In genomic region chrX:20816974-20817373, GRCm38 (mm10) we compare ENCODE assay signal across 8 mouse cellular contexts. TPM values are rescaled to one million over a fixed set of nuclear protein-coding genes. Genes with fewer than 3 reads are reported as not detected.
DNase-seq lines count a peak whose midpoint lies in the region; ATAC-seq and TF ChIP-seq lines count a peak whose summit lies in the region.

No protein-coding gene starts in this region.

- no peaks in the 10 kb centered on the region for H3K9me3 ChIP-seq in intestine, embryonic 16.5 days (ENCODE audit: control insufficient read depth, low read length)
- no peaks in the 10 kb centered on the region for H3K9me3 ChIP-seq in hindbrain, embryonic 13.5 days

- no peak overlapping the region for H3K4me2 ChIP-seq in intestine, embryonic 16.5 days (ENCODE audit: low read depth, low read length)
- no peak overlapping the region for H3K4me2 ChIP-seq in hindbrain, embryonic 13.5 days

- no peak overlapping the region for H3K9ac ChIP-seq in intestine, embryonic 16.5 days (ENCODE audit: low read depth, low read length)
- H3K9ac ChIP-seq in hindbrain, embryonic 13.5 days = no peak overlapping the region

- no peak for TF ChIP-seq CTCF in embryonic fibroblast, embryonic 13.5 days (IDR thresholded peaks at IDR 0.05; ENCODE audit: borderline replicate concordance, insufficient read depth, low read length)

- 75% methylated on average over 6 of the region's 6 CpGs for WGBS in intestine, embryonic 16.5 days
- 77% methylated on average over 6 of the region's 6 CpGs for WGBS in hindbrain, embryonic 13.5 days

- H3K27me3 ChIP-seq in intestine, embryonic 16.5 days (replicated peaks; ENCODE audit: control insufficient read depth, insufficient read depth, low read length) = no peaks in the 10 kb centered on the region
- H3K27me3 ChIP-seq in hindbrain, embryonic 13.5 days = no peaks in the 10 kb centered on the region

- H3K4me3 ChIP-seq in embryonic fibroblast, embryonic 13.5 days (ENCODE audit: insufficient read depth, low read length) = no peak overlapping the region
- no peak overlapping the region for H3K4me3 ChIP-seq in intestine, embryonic 16.5 days (ENCODE audit: low read length)
- H3K4me3 ChIP-seq in hindbrain, embryonic 13.5 days = no peak overlapping the region

- peak overlapping the region; percentile 51; the same call in 1 of the 2 replicates for H3K27ac ChIP-seq in embryonic fibroblast, embryonic 13.5 days (ENCODE audit: insufficient read depth, low read length)
- no peak overlapping the region for H3K27ac ChIP-seq in intestine, embryonic 16.5 days (ENCODE audit: low read length)
- H3K27ac ChIP-seq in hindbrain, embryonic 13.5 days = no peak overlapping the region

- H3K4me1 ChIP-seq in embryonic fibroblast, embryonic 13.5 days (ENCODE audit: control insufficient read depth, insufficient read depth, low read length) = peaks cover 8% of the 10 kb centered on the region; the same call in 1 of the 2 replicates
- H3K4me1 ChIP-seq in intestine, embryonic 16.5 days (ENCODE audit: control insufficient read depth, insufficient read depth, low read length) = no peaks in the 10 kb centered on the region
- peaks cover 5% of the 10 kb centered on the region; the same call in 1 of the 2 replicates for H3K4me1 ChIP-seq in hindbrain, embryonic 13.5 days (replicated peaks)

- DNase-seq in gastrocnemius, postnatal 14 days = peak; percentile 9
- no peak for DNase-seq in gastrocnemius, adult 18-20 months (ENCODE audit: low spot score)
- DNase-seq in MN1 (ENCODE audit: low spot score) = peak; percentile 24
- no peak for DNase-seq in urinary bladder, postnatal 36 days (ENCODE audit: low spot score in 2 of 2)

- intact Hi-C loops in gastrocnemius, postnatal 14 days (cut with DNase I; ENCODE audit: low total_unique reads) = no loop called here

- ATAC-seq in megakaryocyte progenitor cell, adult 5-6 weeks (replicated peaks; ENCODE audit: poor library complexity) = peak; percentile 60
- ATAC-seq in intestine, embryonic 16.5 days = no peak
- ATAC-seq in hindbrain, embryonic 13.5 days (ENCODE audit: low FRiP score) = no peak

- no peaks in the 10 kb centered on the region for H3K36me3 ChIP-seq in intestine, embryonic 16.5 days (ENCODE audit: control insufficient read depth, insufficient read depth, low read length)
- H3K36me3 ChIP-seq in hindbrain, embryonic 13.5 days = no peaks in the 10 kb centered on the region

- TF ChIP-seq POLR2A in embryonic fibroblast, embryonic 13.5 days (IDR thresholded peaks at IDR 0.05; ENCODE audit: low read depth, low read length) = no peak

RNA-seq across cellular contexts. Expression of gene Araf, which starts 19.4 kb away (rescaled TPM):
- 10 to 100 TPM; 74.6 to 78.7 TPM for total RNA-seq in gastrocnemius, postnatal 14 days (2021)
- total RNA-seq in gastrocnemius, adult 18-20 months (2021) = 10 to 100 TPM; 93.9 to 96.8 TPM
- 76.4 and 90.9 TPM in 2 replicates for polyA plus RNA-seq in embryonic fibroblast, embryonic 13.5 days (2011; ENCODE audit: insufficient read length, low read depth, missing spikeins)
- 56.3 and 69.0 TPM in 2 replicates for total RNA-seq in megakaryocyte progenitor cell, adult 5-6 weeks (2015)
- 32.8 and 43.1 TPM in 2 replicates for total RNA-seq in megakaryocyte progenitor cell, adult 5-6 weeks (2017)
- 113 and 116 TPM in 2 replicates for polyA plus RNA-seq in intestine, embryonic 16.5 days (2015; fragmentation: Nextera tagmentation; extraction: Ambion mirVana)
- polyA plus RNA-seq in hindbrain, embryonic 13.5 days (2015; fragmentation: Nextera tagmentation; extraction: Ambion mirVana) = 281 and 285 TPM in 2 replicates

RNA-seq across cellular contexts. Expression of gene Timp1, which starts 53.0 kb away (rescaled TPM):
- total RNA-seq in gastrocnemius, postnatal 14 days (2021) = 1 to 10 TPM; 4.8 to 5.8 TPM
- total RNA-seq in gastrocnemius, adult 18-20 months (2021) = 1 to 10 TPM in 1 of 2 experiments, under 1 TPM in 1; 0.62 to 1.7 TPM
- 739 and 1,331 TPM in 2 replicates for polyA plus RNA-seq in embryonic fibroblast, embryonic 13.5 days (2011; ENCODE audit: insufficient read length, low read depth, missing spikeins)
- 0.17 TPM in 1 of 2 replicates, not detected in the other for total RNA-seq in megakaryocyte progenitor cell, adult 5-6 weeks (2015)
- not detected in 2 replicates for total RNA-seq in megakaryocyte progenitor cell, adult 5-6 weeks (2017)
- polyA plus RNA-seq in intestine, embryonic 16.5 days (2015; fragmentation: Nextera tagmentation; extraction: Ambion mirVana) = 14.2 and 16.9 TPM in 2 replicates
- 4.9 and 5.0 TPM in 2 replicates for polyA plus RNA-seq in hindbrain, embryonic 13.5 days (2015; fragmentation: Nextera tagmentation; extraction: Ambion mirVana)

Comparison
In these comparisons a context has a peak if more than half of its experiments do, and no peak if none do; other contexts are left out.
1. DNase-seq: peak in gastrocnemius, postnatal 14 days (single experiment) and MN1 (single experiment); none in gastrocnemius, adult 18-20 months (single experiment) and urinary bladder, postnatal 36 days (0 of 2).